Mouse (Mus musculus): ENCODE data around the gene Gm20715.
A peak's percentile ranks its signal among the peaks of the same experiment; 100 is the strongest.
"Not testable (repeated sequence)": the region's sequence is repeated elsewhere in the genome, so short reads cannot be mapped to it uniquely, and the experiment has no call there.

Gene Gm20715

GRCm38 (mm10) chr7:6410043-6410442, at the start of gene Gm20715:
Gene Gm20715, plus strand, starts transcription at chr7:6410277.
- DNase-seq (ENCODE audit: low read depth, low spot score) = peak; percentile 83

- no peak for DNase-seq (ENCODE audit: low read depth, low spot score)
Measured at GRCm38 (mm10) chr7:6360477-6361060, 49.5 kb upstream of the Gm20715 start.

- DNase-seq (ENCODE audit: low read depth, low spot score) = no peak
Measured at GRCm38 (mm10) chr7:6361756-6362155, 48.3 kb upstream of the Gm20715 start.

- peak; percentile 98 for DNase-seq (ENCODE audit: low read depth, low spot score)
Measured at GRCm38 (mm10) chr7:6362268-6363046, 47.6 kb upstream of the Gm20715 start.

- DNase-seq (ENCODE audit: low read depth, low spot score) = peak; percentile 95
Measured at GRCm38 (mm10) chr7:6363047-6363488, 47.0 kb upstream of the Gm20715 start, which contains the start of gene Zfp78. Gene Zfp78, plus strand, starts transcription at chr7:6363280.

GRCm38 (mm10) chr7:6364761-6365160, 45.3 kb upstream of the Gm20715 start:
- DNase-seq (ENCODE audit: low read depth, low spot score) = no peak

GRCm38 (mm10) chr7:6367185-6367584, 42.9 kb upstream of the Gm20715 start:
- no peak for DNase-seq (ENCODE audit: low read depth, low spot score)

GRCm38 (mm10) chr7:6368146-6368545, 41.9 kb upstream of the Gm20715 start:
- DNase-seq (ENCODE audit: low read depth, low spot score) = not testable (repeated sequence)

GRCm38 (mm10) chr7:6369460-6369859, 40.6 kb upstream of the Gm20715 start:
- no peak for DNase-seq (ENCODE audit: low read depth, low spot score)

- no peak for DNase-seq (ENCODE audit: low read depth, low spot score)
Measured at GRCm38 (mm10) chr7:6372993-6373392, 37.1 kb upstream of the Gm20715 start.

GRCm38 (mm10) chr7:6378441-6378840, 31.6 kb upstream of the Gm20715 start:
- no peak for DNase-seq (ENCODE audit: low read depth, low spot score)

- DNase-seq (ENCODE audit: low read depth, low spot score) = no peak
Measured at GRCm38 (mm10) chr7:6381431-6381830, 28.6 kb upstream of the Gm20715 start.

GRCm38 (mm10) chr7:6383044-6383455, 27.0 kb upstream of the Gm20715 start, which contains the start of gene Zfp28:
Gene Zfp28, plus strand, starts transcription at chr7:6383295.
- DNase-seq (ENCODE audit: low read depth, low spot score) = peak; percentile 92

GRCm38 (mm10) chr7:6384011-6384410, 26.1 kb upstream of the Gm20715 start:
- DNase-seq (ENCODE audit: low read depth, low spot score) = no peak

GRCm38 (mm10) chr7:6386995-6387394, 23.1 kb upstream of the Gm20715 start:
- no peak for DNase-seq (ENCODE audit: low read depth, low spot score)

GRCm38 (mm10) chr7:6388971-6389370, 21.1 kb upstream of the Gm20715 start:
- DNase-seq (ENCODE audit: low read depth, low spot score) = no peak

GRCm38 (mm10) chr7:6389449-6389848, 20.6 kb upstream of the Gm20715 start:
- DNase-seq (ENCODE audit: low read depth, low spot score) = peak; percentile 9

GRCm38 (mm10) chr7:6397996-6398975, 11.8 kb upstream of the Gm20715 start, which contains the start of gene Smim17:
Gene Smim17, plus strand, starts transcription at chr7:6398715.
- peak; percentile 74 for DNase-seq (ENCODE audit: low read depth, low spot score)

- no peak for DNase-seq (ENCODE audit: low read depth, low spot score)
Measured at GRCm38 (mm10) chr7:6414626-6415441, 4.8 kb downstream of the Gm20715 start.

GRCm38 (mm10) chr7:6415442-6415787, 5.3 kb downstream of the Gm20715 start:
- DNase-seq (ENCODE audit: low read depth, low spot score) = no peak

- no peak for DNase-seq (ENCODE audit: low read depth, low spot score)
Measured at GRCm38 (mm10) chr7:6419894-6420293, 9.8 kb downstream of the Gm20715 start.
